Mouse (Mus musculus): ENCODE measurements around the gene Hsd17b11.

DNA sequence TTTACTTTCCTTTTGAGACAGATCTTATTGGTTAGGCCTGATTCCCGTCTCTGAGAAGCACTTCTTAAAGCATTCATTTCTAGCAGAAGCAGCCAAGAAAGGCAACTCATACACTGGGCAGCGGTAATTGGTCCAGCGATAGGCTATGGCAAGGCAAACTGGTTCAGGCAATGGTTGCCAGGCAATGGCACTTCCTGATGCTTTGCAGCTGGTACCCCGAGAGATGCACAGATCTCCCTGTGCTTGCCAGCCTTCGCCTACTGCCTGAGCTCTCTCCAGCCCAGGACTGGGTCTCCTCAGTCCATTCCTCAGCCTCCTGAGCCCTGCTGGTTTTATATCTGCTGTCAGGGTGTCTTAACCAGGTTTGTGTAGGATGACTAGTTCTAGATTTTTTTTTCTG is 38.7 kb upstream of the Hsd17b11 start:
- TF ChIP-seq CTCF (IDR thresholded peaks at IDR 0.05; ENCODE audit: low read depth) (no peak), EP300 (optimal IDR thresholded peaks at IDR 0.05) (no peak)

Measured in stomach, postnatal 0 days (tissue).